Mouse (Mus musculus) ES-E14 (cell line): Measurements from ENCODE around the gene Tax1bp3. TPM values are rescaled to one million over a fixed set of nuclear protein-coding genes. Genes with fewer than 3 reads are reported as not detected.

Experiments
- DNase-seq: peaks from one replicate; pipeline ENCODE4 v3.0.0-alpha.2; 2013; ENCODE audit warnings: low read depth, low spot score
- H3K27ac ChIP-seq: 2 replicates; pipeline ENCODE4 v1.5.1; 2012; ENCODE audit warnings: low read depth, mild to moderate bottlenecking, low read length, moderate library complexity, mixed read lengths; ENCODE audit not compliant: poor library complexity, insufficient read depth, severe bottlenecking
- H3K36me3 ChIP-seq: 2 replicates; pipeline ENCODE4 v1.6.1; 2012; ENCODE audit warnings: mild to moderate bottlenecking, low read length, moderate library complexity, mixed read lengths; ENCODE audit not compliant: control insufficient read depth, poor library complexity, insufficient read depth, severe bottlenecking
- H3K4me1 ChIP-seq, 2 experiments: fragments of 150-350 bp in 1 of 2; sonication (generic) in 1 of 2; 2 replicates each; pipeline ENCODE4 v1.6.1; 2012; ENCODE audit warnings: low read length in 2 of 2, mild to moderate bottlenecking in 1 of 2, mixed read lengths in 1 of 2; ENCODE audit not compliant: control insufficient read depth in 2 of 2, insufficient read depth in 2 of 2, poor library complexity in 1 of 2
- H3K4me3 ChIP-seq, 2 experiments: fragments of 150-350 bp in 1 of 2; sonication (generic) in 1 of 2; 2 replicates each; pipeline ENCODE4 v1.5.1; 2012; ENCODE audit warnings: low read length in 2 of 2, low read depth in 1 of 2, mild to moderate bottlenecking in 1 of 2, mixed read lengths in 1 of 2; ENCODE audit not compliant: insufficient read depth in 1 of 2, poor library complexity in 1 of 2, severe bottlenecking in 1 of 2
- H3K9ac ChIP-seq: 2 replicates; pipeline ENCODE4 v1.6.1; 2012; ENCODE audit warnings: low read depth, mild to moderate bottlenecking, low read length, mixed read lengths; ENCODE audit not compliant: poor library complexity, insufficient read depth, severe bottlenecking
- H3K9me3 ChIP-seq: fragments of 150-350 bp; sonication (generic); 2 replicates; pipeline ENCODE4 v1.6.1; 2012; ENCODE audit warnings: low read depth, mild to moderate bottlenecking, low read length; ENCODE audit not compliant: control insufficient read depth, insufficient read depth
- CHD2 ChIP-seq: IDR thresholded peaks from 2 replicates; pipeline ENCODE4 v1.6.1; 2014; ENCODE audit warnings: mild to moderate bottlenecking, low read depth, low read length, inconsistent platforms
- HCFC1 ChIP-seq: IDR thresholded peaks from 2 replicates; pipeline ENCODE4 v1.6.1; 2012; ENCODE audit warnings: low read length, inconsistent platforms, borderline replicate concordance; ENCODE audit not compliant: insufficient read depth
- MAFK ChIP-seq: IDR thresholded peaks from 2 replicates; pipeline ENCODE4 v1.6.1; 2014; ENCODE audit warnings: mild to moderate bottlenecking, low read depth, low read length, inconsistent platforms; ENCODE audit not compliant: insufficient read depth
- ZC3H11A ChIP-seq: IDR thresholded peaks from 2 replicates; pipeline ENCODE4 v1.6.1; 2012; ENCODE audit warnings: low read depth, mild to moderate bottlenecking, inconsistent platforms, low read length, borderline replicate concordance
- ZNF384 ChIP-seq: IDR thresholded peaks from 2 replicates; pipeline ENCODE4 v1.6.1; 2012; ENCODE audit warnings: low read depth, low read length, inconsistent platforms
- in situ Hi-C, 2 experiments: fragments of 600-800 bp; cut with MboI; formaldehyde crosslinking; loops; one replicate each; pipeline ENCODE4 v1.15.1; 2025; ENCODE audit warnings: low sequenced_read_pairs in 2 of 2, inconsistent platforms in 1 of 2; ENCODE audit not compliant: unreplicated experiment in 2 of 2
- total RNA-seq: library from RNA; depleted of rRNA; stranded (reverse); fragments of 300-350 nt; gene quantifications from 2 replicates; pipeline ENCODE4 v1.2.3, GENCODE M21; 2012

Gene Tax1bp3
- total RNA-seq, 1 experiment: 55.0 TPM

DNA sequence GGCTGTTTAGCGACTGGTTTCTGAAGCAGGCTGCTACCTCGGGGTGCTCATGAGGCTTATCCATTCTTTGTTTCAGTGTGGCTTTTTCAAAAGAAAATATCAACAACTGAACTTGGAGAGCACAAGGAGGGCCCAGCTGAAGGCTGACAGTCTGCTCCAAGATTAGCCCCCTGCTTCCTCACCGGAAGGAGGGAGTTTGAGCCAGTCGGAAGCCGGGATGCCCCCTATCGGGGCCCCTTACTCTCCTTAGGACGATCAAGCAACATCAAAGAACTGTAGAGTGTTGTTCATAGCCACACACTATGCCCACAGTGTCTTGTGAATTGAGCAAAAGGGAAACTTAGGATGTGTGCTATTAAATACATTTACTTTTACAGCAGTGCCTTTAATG lies 29.9 kb upstream of the Tax1bp3 start:
- Histone ChIP-seq H3K9ac (peak overlapping the region; percentile 45; the same call in 1 of the 2 replicates), H3K36me3 (no peaks in the 10 kb centered on the region), H3K9me3 (no peaks in the 10 kb centered on the region), H3K4me1 (peaks cover 6 to 25% of the 10 kb centered on the region in 2 experiments), H3K27ac (peak overlapping the region; percentile 95), H3K4me3 (peak overlapping the region in 1 of 2 experiments; percentile 48; a peak in 1 of 4 replicates)
- in situ Hi-C loops: no loop called here
- DNase-seq: no peak
- no peak for TF ChIP-seq HCFC1
- TF ChIP-seq MAFK: no peak
- TF ChIP-seq CHD2: no peak
- TF ChIP-seq ZNF384: no peak
- TF ChIP-seq ZC3H11A: no peak

GRCm38 (mm10) chr11:73148209-73148608 lies 28.7 kb upstream of the Tax1bp3 start:
- Histone ChIP-seq H3K9ac (no peak overlapping the region; the same call in 1 of the 2 replicates), H3K27ac (peak overlapping the region; percentile 33), H3K36me3 (no peaks in the 10 kb centered on the region), H3K4me1 (peaks cover 5 to 24% of the 10 kb centered on the region in 2 experiments), H3K9me3 (no peaks in the 10 kb centered on the region), H3K4me3 (no peak overlapping the region; a peak in 1 of 4 replicates)
- DNase-seq: no peak
- in situ Hi-C loops: no loop called here
- TF ChIP-seq CHD2 (no peak), HCFC1 (no peak), ZC3H11A (no peak), ZNF384 (no peak), MAFK (no peak)

DNA sequence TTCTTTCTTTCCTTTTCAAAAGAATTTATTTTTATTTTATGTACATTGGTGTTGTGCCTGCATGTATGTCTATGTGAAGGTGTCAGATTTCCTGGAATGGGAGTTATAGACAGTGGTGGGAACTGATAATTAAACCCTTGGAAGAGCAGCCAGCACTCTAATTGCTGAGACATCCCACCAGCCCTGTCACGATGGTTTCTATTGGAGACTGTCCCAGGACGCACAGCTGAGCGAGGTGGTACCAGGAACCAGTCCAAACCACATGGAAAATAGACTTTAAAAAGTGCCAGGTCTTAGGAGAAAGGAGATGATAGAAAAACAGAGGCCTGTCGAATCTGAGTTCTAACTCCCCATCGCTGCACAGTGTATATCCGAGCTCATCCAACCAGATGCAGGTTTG lies 21.8 kb upstream of the Tax1bp3 start:
- TF ChIP-seq ZNF384: no peak
- no peak for TF ChIP-seq CHD2
- TF ChIP-seq MAFK: no peak
- TF ChIP-seq ZC3H11A: no peak
- no peak for TF ChIP-seq HCFC1
- Histone ChIP-seq H3K4me3 (no peak overlapping the region), H3K9me3 (no peaks in the 10 kb centered on the region), H3K27ac (no peak overlapping the region), H3K4me1 (no peaks in the 10 kb centered on the region), H3K36me3 (no peaks in the 10 kb centered on the region), H3K9ac (no peak overlapping the region)
- no peak for DNase-seq
- in situ Hi-C loops: no loop called here

GRCm38 (mm10) chr11:73159957-73160810 lies 16.7 kb upstream of the Tax1bp3 start, which contains the start of gene P2rx5:
Gene P2rx5, plus strand, starts transcription at chr11:73160421.
- no peak within 1 kb of the TSS for H3K27ac ChIP-seq
- DNase-seq: no peak
- no peak for TF ChIP-seq MAFK
- peak; percentile 46; the same call in 1 of the 2 replicates for TF ChIP-seq HCFC1
- in situ Hi-C loops: no loop called here
- H3K4me3 ChIP-seq: peak within 1 kb of the TSS; percentile 64 to 69
- no peaks in the 10 kb centered on the region for H3K9me3 ChIP-seq
- H3K4me1 ChIP-seq: no peaks in the 10 kb centered on the region
- H3K36me3 ChIP-seq: no peaks in the 10 kb centered on the region
- peak within 1 kb of the TSS; percentile 64 for H3K9ac ChIP-seq
